Mouse (Mus musculus) erythroblast, embryonic 14.5 days (primary cell): ENCODE results near the gene Stxbp1.

ENCODE experiments used
- GATA1 ChIP-seq: IDR thresholded peaks from 2 replicates; pipeline ENCODE4 v1.6.1; 2012; ENCODE audit warnings: low read length, inconsistent platforms, mixed read lengths
- TAL1 ChIP-seq: IDR thresholded peaks from 3 replicates; pipeline ENCODE4 v1.6.1; 2012; ENCODE audit warnings: low read length, inconsistent platforms, mixed read lengths

DNA sequence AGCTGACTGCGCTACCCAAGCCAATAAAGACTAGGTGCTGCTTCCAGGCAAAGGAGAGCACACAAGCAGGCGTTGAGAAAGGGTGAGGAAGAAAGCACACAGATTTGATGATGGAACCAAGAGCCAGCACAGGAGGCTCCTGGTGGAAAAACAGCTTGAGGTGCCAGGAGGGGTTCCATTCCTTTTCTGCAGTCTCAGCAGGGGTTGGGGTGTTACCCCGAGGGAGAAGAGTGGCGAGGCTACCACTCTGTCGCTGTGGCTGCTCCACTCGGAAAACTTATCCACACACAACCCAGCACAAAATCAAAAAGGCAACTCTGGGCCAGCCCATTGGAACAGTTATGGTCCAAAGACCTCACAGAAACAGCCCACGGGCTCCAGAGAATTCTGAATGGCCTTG, 29.5 kb downstream of the Stxbp1 start:
- no peak for TF ChIP-seq TAL1
- TF ChIP-seq GATA1: no peak
